Mouse (Mus musculus) brain, embryonic 14.5 days (tissue): ENCODE measurements around the gene Ncaph2.

Experiments
- CTCF ChIP-seq: fragments of 200-500 bp; IDR thresholded peaks from 2 replicates; pipeline ENCODE4 v1.5.1; 2012; ENCODE audit warnings: inconsistent platforms, mild to moderate bottlenecking, moderate library complexity, borderline replicate concordance; ENCODE audit not compliant: insufficient read depth, insufficient read length; ENCODE audit errors: extremely low read depth
- POLR2A ChIP-seq: fragments of 200-500 bp; IDR thresholded peaks from 2 replicates; pipeline ENCODE4 v1.6.1; 2012; ENCODE audit warnings: mild to moderate bottlenecking, inconsistent platforms, borderline replicate concordance; ENCODE audit not compliant: poor library complexity, insufficient read depth, insufficient read length, severe bottlenecking; ENCODE audit errors: extremely low read depth

DNA sequence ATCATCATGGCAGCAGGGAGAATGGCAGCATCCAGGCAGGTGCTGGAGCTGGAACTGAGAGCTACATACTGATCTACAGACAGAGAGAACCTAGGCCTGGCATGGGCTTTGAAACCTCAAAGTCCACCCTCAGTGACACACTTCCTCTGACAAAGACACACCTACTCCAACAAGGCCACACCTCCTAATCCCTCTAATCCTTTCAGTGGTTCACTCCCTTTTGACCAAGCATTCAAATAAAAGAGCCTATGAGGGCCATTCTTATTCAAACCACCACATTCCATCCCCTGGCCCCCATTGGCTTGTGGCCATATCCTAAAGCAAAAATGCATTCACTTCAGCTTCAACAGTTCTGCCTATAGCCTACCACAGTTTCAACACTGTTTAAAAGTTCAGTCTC is 51.2 kb downstream of the Ncaph2 start:
- TF ChIP-seq CTCF (no peak), POLR2A (no peak)
